Mouse (Mus musculus) liver, postnatal 0 days (tissue): ENCODE results near the gene Wdr25.

Experiments used
- CTCF ChIP-seq: sonication (generic); IDR thresholded peaks from 2 replicates; pipeline ENCODE4 v1.5.1; 2016; ENCODE audit warnings: antibody characterized with exemption, low read depth
- EP300 ChIP-seq: IDR thresholded peaks from 2 replicates; pipeline ENCODE4 v1.6.1; 2016; ENCODE audit warnings: antibody characterized with exemption, low read depth, mild to moderate bottlenecking

DNA sequence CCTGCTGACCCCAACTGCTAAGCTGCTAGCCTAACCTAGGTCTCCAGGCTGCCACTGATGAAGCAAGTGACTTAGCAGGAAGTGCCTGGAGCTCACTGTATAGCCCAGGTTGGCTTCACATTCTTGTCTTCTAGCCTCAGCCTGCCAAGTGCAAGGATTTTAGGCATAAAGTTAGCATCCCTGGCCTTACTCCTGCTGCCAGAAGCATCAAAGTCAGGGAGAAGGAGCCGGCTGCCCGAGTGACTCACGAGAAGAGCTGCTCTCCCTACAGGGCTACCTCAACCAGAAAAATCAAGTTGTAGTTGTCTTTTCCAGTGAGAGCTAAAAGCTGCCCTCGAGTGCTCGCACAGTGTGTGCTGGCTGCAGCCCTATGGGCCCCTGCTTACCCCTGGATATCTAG, 34.9 kb upstream of the Wdr25 start:
- TF ChIP-seq CTCF (no peak), EP300 (no peak)
